Mouse (Mus musculus) limb, embryonic 13.5 days (tissue): ENCODE measurements around the gene Mink1. TPM values are rescaled to one million over a fixed set of nuclear protein-coding genes. Genes with fewer than 3 reads are reported as not detected.

Source experiments
- ATAC-seq: fragments of 200-750 bp; cut with Nextera tagmentation; 2 replicates; pipeline ENCODE4 v1.8.0; 2017; ENCODE audit warnings: low read depth, moderate number of reproducible peaks, moderate TSS enrichment; ENCODE audit not compliant: low FRiP score
- H3K27ac ChIP-seq: fragments of 300-500 bp; sonication (generic); 2 replicates; pipeline ENCODE4 v1.5.1; 2015; ENCODE audit warnings: inconsistent platforms, mild to moderate bottlenecking, moderate library complexity
- H3K27me3 ChIP-seq: fragments of 300-500 bp; sonication (generic); 2 replicates; pipeline ENCODE4 v1.6.1; 2015; ENCODE audit warnings: mild to moderate bottlenecking, inconsistent platforms
- H3K36me3 ChIP-seq: fragments of 300-500 bp; sonication (generic); 2 replicates; pipeline ENCODE4 v1.6.1; 2015; ENCODE audit warnings: inconsistent platforms, mild to moderate bottlenecking, moderate library complexity
- H3K4me1 ChIP-seq: fragments of 300-500 bp; sonication (generic); 2 replicates; pipeline ENCODE4 v1.6.1; 2015; ENCODE audit warnings: inconsistent platforms
- H3K4me2 ChIP-seq: fragments of 300-500 bp; sonication (generic); replicated peaks from 2 replicates; pipeline ENCODE4 v1.6.1; 2015; ENCODE audit warnings: inconsistent platforms, mild to moderate bottlenecking, moderate library complexity
- H3K4me3 ChIP-seq: fragments of 300-500 bp; sonication (generic); 2 replicates; pipeline ENCODE4 v1.5.1; 2015; ENCODE audit warnings: moderate library complexity, mild to moderate bottlenecking, inconsistent platforms
- H3K9ac ChIP-seq: fragments of 300-500 bp; sonication (generic); 2 replicates; pipeline ENCODE4 v1.6.1; 2015; ENCODE audit warnings: mild to moderate bottlenecking, inconsistent platforms
- H3K9me3 ChIP-seq: fragments of 300-500 bp; sonication (generic); 2 replicates; pipeline ENCODE4 v1.6.1; 2016; ENCODE audit warnings: inconsistent platforms
- WGBS: fragments of 180-500 bp; shearing (Covaris S2); methylation state at CpG from one replicate; pipeline ENCODE4 v1.1.7; 2015; 5-methylcytosine and 5-hydroxymethylcytosine counted together
- polyA plus RNA-seq: library from polyadenylated mRNA; unstranded; fragments of >200 nt; fragmentation: Nextera tagmentation; extraction: Ambion mirVana; gene quantifications from 2 replicates; pipeline ENCODE4 v1.2.1, GENCODE M21; 2015

Mink1 gene
- polyA plus RNA-seq, 1 experiment from 2014 or later = 14.1 TPM

GRCm38 (mm10) chr11:70650322-70651175, 87.9 kb downstream of the Mink1 start:
- H3K4me3 ChIP-seq = peak overlapping the region; percentile 100; the same call in 1 of the 2 replicates
- no peak for ATAC-seq
- no peak overlapping the region for H3K9ac ChIP-seq
- H3K36me3 ChIP-seq = peaks cover 54% of the 10 kb centered on the region
- H3K27ac ChIP-seq = no peak overlapping the region
- no peaks in the 10 kb centered on the region for H3K27me3 ChIP-seq
- peak overlapping the region; percentile 97 for H3K4me2 ChIP-seq
- no peaks in the 10 kb centered on the region for H3K9me3 ChIP-seq
- peaks cover 56% of the 10 kb centered on the region for H3K4me1 ChIP-seq
- 76% methylated on average over 12 of the region's 12 CpGs for WGBS

GRCm38 (mm10) chr11:70651391-70651790, 88.7 kb downstream of the Mink1 start:
- no peaks in the 10 kb centered on the region for H3K9me3 ChIP-seq
- 76% methylated on average over 2 of the region's 2 CpGs for WGBS
- ATAC-seq = no peak
- peak overlapping the region; percentile 97 for H3K4me2 ChIP-seq
- no peak overlapping the region for H3K27ac ChIP-seq
- H3K9ac ChIP-seq = peak overlapping the region; percentile 14; the same call in 1 of the 2 replicates
- peak overlapping the region; percentile 100 for H3K4me3 ChIP-seq
- peaks cover 56% of the 10 kb centered on the region for H3K4me1 ChIP-seq
- H3K27me3 ChIP-seq = no peaks in the 10 kb centered on the region
- H3K36me3 ChIP-seq = peaks cover 50% of the 10 kb centered on the region

- peak overlapping the region; percentile 98 for H3K27ac ChIP-seq
- no peaks in the 10 kb centered on the region for H3K9me3 ChIP-seq
- peak overlapping the region; percentile 100 for H3K4me3 ChIP-seq
- peaks cover 50% of the 10 kb centered on the region for H3K36me3 ChIP-seq
- H3K4me1 ChIP-seq = peaks cover 64% of the 10 kb centered on the region
- WGBS = 46% methylated on average over 12 of the region's 12 CpGs
- H3K27me3 ChIP-seq = no peaks in the 10 kb centered on the region
- peak overlapping the region; percentile 99 for H3K9ac ChIP-seq
- ATAC-seq = no peak
- peak overlapping the region; percentile 97 for H3K4me2 ChIP-seq
Observed at GRCm38 (mm10) chr11:70652029-70652883, 89.6 kb downstream of the Mink1 start.

GRCm38 (mm10) chr11:70652884-70653344, 90.2 kb downstream of the Mink1 start:
- peak overlapping the region; percentile 100 for H3K4me3 ChIP-seq
- no peaks in the 10 kb centered on the region for H3K27me3 ChIP-seq
- no peaks in the 10 kb centered on the region for H3K9me3 ChIP-seq
- H3K36me3 ChIP-seq = peaks cover 50% of the 10 kb centered on the region
- H3K9ac ChIP-seq = peak overlapping the region; percentile 99
- 43% methylated on average over 6 of the region's 6 CpGs for WGBS
- H3K4me2 ChIP-seq = peak overlapping the region; percentile 97
- ATAC-seq = no peak
- peaks cover 70% of the 10 kb centered on the region for H3K4me1 ChIP-seq
- peak overlapping the region; percentile 98 for H3K27ac ChIP-seq

- Histone ChIP-seq H3K4me3 (peak overlapping the region; percentile 100), H3K27me3 (no peaks in the 10 kb centered on the region), H3K36me3 (peaks cover 46% of the 10 kb centered on the region), H3K4me1 (peaks cover 70% of the 10 kb centered on the region), H3K27ac (peak overlapping the region; percentile 98), H3K9me3 (no peaks in the 10 kb centered on the region), H3K9ac (peak overlapping the region; percentile 99), H3K4me2 (peak overlapping the region; percentile 97)
- WGBS = under 1% methylated on average over 63 of the region's 63 CpGs
- peak; percentile 42; the same call in 1 of the 2 replicates for ATAC-seq
Observed at GRCm38 (mm10) chr11:70653345-70654197, 90.9 kb downstream of the Mink1 start.

- peaks cover 67% of the 10 kb centered on the region for H3K4me1 ChIP-seq
- under 1% methylated on average over 44 of the region's 61 CpGs for WGBS
- H3K36me3 ChIP-seq = peaks cover 38% of the 10 kb centered on the region
- peak within 1 kb of the TSS; percentile 100 for H3K4me3 ChIP-seq
- peak within 1 kb of the TSS; percentile 97 for H3K4me2 ChIP-seq
- peak; percentile 22 for ATAC-seq
- H3K9ac ChIP-seq = peak within 1 kb of the TSS; percentile 99
- peak within 1 kb of the TSS; percentile 98 for H3K27ac ChIP-seq
- no peaks in the 10 kb centered on the region for H3K27me3 ChIP-seq
- H3K9me3 ChIP-seq = no peaks in the 10 kb centered on the region
Observed at GRCm38 (mm10) chr11:70654198-70654922, 91.7 kb downstream of the Mink1 start, which contains the start of gene Pfn1. TSS of gene Pfn1 (minus strand) at chr11:70654644.

GRCm38 (mm10) chr11:70654923-70655570, 92.4 kb downstream of the Mink1 start:
- Histone ChIP-seq H3K4me2 (peak overlapping the region; percentile 97), H3K9ac (peak overlapping the region; percentile 99), H3K27me3 (no peaks in the 10 kb centered on the region), H3K9me3 (no peaks in the 10 kb centered on the region), H3K27ac (peak overlapping the region; percentile 98), H3K4me1 (peaks cover 61% of the 10 kb centered on the region), H3K4me3 (peak overlapping the region; percentile 100), H3K36me3 (peaks cover 31% of the 10 kb centered on the region)
- ATAC-seq = peak; percentile 51
- WGBS = under 1% methylated on average over 34 of the region's 48 CpGs

GRCm38 (mm10) chr11:70655571-70656455, 93.1 kb downstream of the Mink1 start:
- Histone ChIP-seq H3K27me3 (no peaks in the 10 kb centered on the region), H3K27ac (peak overlapping the region; percentile 98), H3K4me3 (peak overlapping the region; percentile 100), H3K9me3 (no peaks in the 10 kb centered on the region), H3K4me2 (peak overlapping the region; percentile 97), H3K36me3 (peaks cover 28% of the 10 kb centered on the region), H3K4me1 (peaks cover 56% of the 10 kb centered on the region), H3K9ac (peak overlapping the region; percentile 99)
- WGBS = under 1% methylated on average over 61 of the region's 61 CpGs
- ATAC-seq = 0 out of 2 replicates have a peak, but pooled peaks have one; percentile 11

- Histone ChIP-seq H3K4me2 (peak overlapping the region; percentile 97), H3K27me3 (no peaks in the 10 kb centered on the region), H3K27ac (peak overlapping the region; percentile 98), H3K36me3 (peaks cover 28% of the 10 kb centered on the region), H3K9ac (peak overlapping the region; percentile 99), H3K9me3 (no peaks in the 10 kb centered on the region), H3K4me3 (peak overlapping the region; percentile 100), H3K4me1 (peaks cover 49% of the 10 kb centered on the region)
- ATAC-seq = peak; percentile 48
- 4% methylated on average over 16 of the region's 16 CpGs for WGBS
Observed at GRCm38 (mm10) chr11:70656456-70656927, 93.8 kb downstream of the Mink1 start.
